Mouse (Mus musculus): ENCODE results near the gene Prss41. TPM values are rescaled to one million over a fixed set of nuclear protein-coding genes. Genes with fewer than 3 reads are reported as not detected.
"Not testable (repeated sequence)": the region's sequence is repeated elsewhere in the genome, so short reads cannot be mapped to it uniquely, and the experiment has no call there.

Prss41 gene
- polyA plus RNA-seq (2015; fragmentation: Nextera tagmentation; extraction: Ambion mirVana), result 1.1 and 1.3 TPM in 2 replicates

GRCm38 (mm10) chr17:23843812-23844273, at the start of gene Prss41, which contains the start of gene Prss32:
Gene Prss41 (minus strand): TSS chr17:23844172.
Gene Prss32 (plus strand): TSS chr17:23843855.
- 11% methylated on average over 19 of the region's 19 CpGs for WGBS
- peak within 1 kb of the TSS; percentile 8; the same call in 1 of the 2 replicates for H3K4me3 ChIP-seq
- peak within 1 kb of the TSS; percentile 42 for H3K4me2 ChIP-seq
- H3K27me3 ChIP-seq, result 0 out of 2 replicates have a peak, but pooled peaks cover 4% of the 10 kb centered on the region
- no peaks in the 10 kb centered on the region for H3K4me1 ChIP-seq
- no peak within 1 kb of the TSS for H3K27ac ChIP-seq
- H3K9ac ChIP-seq, result no peak within 1 kb of the TSS
- no peaks in the 10 kb centered on the region for H3K36me3 ChIP-seq
- peak; percentile 68 for ATAC-seq (ENCODE audit: borderline replicate concordance, extremely low read depth, low FRiP score, low TSS enrichment)
- no peaks in the 10 kb centered on the region for H3K9me3 ChIP-seq

GRCm38 (mm10) chr17:23880576-23880975, 36.6 kb upstream of the Prss41 start, which contains the start of the genes Dcpp1 and Dcpp2:
Gene Dcpp1 (plus strand): TSS chr17:23880876.
Gene Dcpp2 (plus strand): TSS chr17:23880880.
- 34% methylated on average over 4 of the region's 4 CpGs for WGBS

GRCm38 (mm10) chr17:23877166-23877565, 33.2 kb upstream of the Prss41 start:
- Histone ChIP-seq H3K4me2 (no peak overlapping the region), H3K9ac (no peak overlapping the region), H3K4me3 (no peak overlapping the region), H3K4me1 (no peaks in the 10 kb centered on the region), H3K9me3 (no peaks in the 10 kb centered on the region), H3K27me3 (no peaks in the 10 kb centered on the region), H3K27ac (no peak overlapping the region), H3K36me3 (no peaks in the 10 kb centered on the region)
- WGBS, result 73% methylated on average over 2 of the region's 2 CpGs
- no peak for ATAC-seq (ENCODE audit: borderline replicate concordance, extremely low read depth, low FRiP score, low TSS enrichment)

More at GRCm38 (mm10) chr17:23880576-23880975, 36.6 kb upstream of the Prss41 start, which contains the start of the genes Dcpp1 and Dcpp2:
- H3K4me3 ChIP-seq, H3K9me3 ChIP-seq, H3K27ac ChIP-seq, H3K4me1 ChIP-seq, H3K4me2 ChIP-seq, H3K9ac ChIP-seq, H3K36me3 ChIP-seq, H3K27me3 ChIP-seq: not testable (repeated sequence)
- 0 out of 2 replicates have a peak, but pooled peaks have one; percentile 49 for ATAC-seq (ENCODE audit: borderline replicate concordance, extremely low read depth, low FRiP score, low TSS enrichment)

- Histone ChIP-seq H3K9me3 (no peaks in the 10 kb centered on the region), H3K27ac (no peak overlapping the region), H3K4me1 (no peaks in the 10 kb centered on the region), H3K4me3 (no peak overlapping the region), H3K4me2 (no peak overlapping the region), H3K9ac (no peak overlapping the region), H3K36me3 (no peaks in the 10 kb centered on the region), H3K27me3 (no peaks in the 10 kb centered on the region)
- 48% methylated on average over 3 of the region's 3 CpGs for WGBS
- ATAC-seq (ENCODE audit: borderline replicate concordance, extremely low read depth, low FRiP score, low TSS enrichment), result no peak
Observed at GRCm38 (mm10) chr17:23876741-23877140, 32.8 kb upstream of the Prss41 start.

GRCm38 (mm10) chr17:23873884-23874856, 30.2 kb upstream of the Prss41 start:
- ATAC-seq (ENCODE audit: borderline replicate concordance, extremely low read depth, low FRiP score, low TSS enrichment), result peak; percentile 33; the same call in 1 of the 2 replicates

GRCm38 (mm10) chr17:23868513-23868912, 24.5 kb upstream of the Prss41 start:
- Histone ChIP-seq H3K9ac (no peak overlapping the region), H3K4me1 (no peaks in the 10 kb centered on the region), H3K27ac (no peak overlapping the region), H3K36me3 (no peaks in the 10 kb centered on the region), H3K4me2 (no peak overlapping the region), H3K4me3 (no peak overlapping the region), H3K27me3 (no peaks in the 10 kb centered on the region), H3K9me3 (no peaks in the 10 kb centered on the region)
- 83% methylated on average over 11 of the region's 11 CpGs for WGBS
- no peak for ATAC-seq (ENCODE audit: borderline replicate concordance, extremely low read depth, low FRiP score, low TSS enrichment)

More at GRCm38 (mm10) chr17:23873884-23874856, 30.2 kb upstream of the Prss41 start:
- no peak overlapping the region for H3K27ac ChIP-seq
- no peak overlapping the region for H3K4me2 ChIP-seq
- H3K9ac ChIP-seq, result no peak overlapping the region
- H3K4me3 ChIP-seq, result no peak overlapping the region
- no peaks in the 10 kb centered on the region for H3K9me3 ChIP-seq
- H3K36me3 ChIP-seq, result no peaks in the 10 kb centered on the region
- H3K4me1 ChIP-seq, result no peaks in the 10 kb centered on the region
- H3K27me3 ChIP-seq, result no peaks in the 10 kb centered on the region
- 32% methylated on average over 8 of the region's 8 CpGs for WGBS

- WGBS, result 82% methylated on average over 15 of the region's 15 CpGs
- no peaks in the 10 kb centered on the region for H3K4me1 ChIP-seq
- no peaks in the 10 kb centered on the region for H3K9me3 ChIP-seq
- H3K27ac ChIP-seq, result no peak within 1 kb of the TSS
- no peak within 1 kb of the TSS for H3K9ac ChIP-seq
- no peaks in the 10 kb centered on the region for H3K27me3 ChIP-seq
- H3K4me2 ChIP-seq, result no peak within 1 kb of the TSS
- H3K4me3 ChIP-seq, result no peak within 1 kb of the TSS
- no peak for ATAC-seq (ENCODE audit: borderline replicate concordance, extremely low read depth, low FRiP score, low TSS enrichment)
- H3K36me3 ChIP-seq, result no peaks in the 10 kb centered on the region
Observed at GRCm38 (mm10) chr17:23867756-23868155, 23.8 kb upstream of the Prss41 start, which contains the start of gene Prss21. Gene Prss21 (plus strand): TSS chr17:23868056.

- ATAC-seq (ENCODE audit: borderline replicate concordance, extremely low read depth, low FRiP score, low TSS enrichment), result no peak
- H3K36me3 ChIP-seq, result no peaks in the 10 kb centered on the region
- no peaks in the 10 kb centered on the region for H3K9me3 ChIP-seq
- no peak overlapping the region for H3K27ac ChIP-seq
- H3K4me3 ChIP-seq, result no peak overlapping the region
- H3K4me2 ChIP-seq, result no peak overlapping the region
- H3K27me3 ChIP-seq, result no peaks in the 10 kb centered on the region
- no peaks in the 10 kb centered on the region for H3K4me1 ChIP-seq
- no peak overlapping the region for H3K9ac ChIP-seq
- WGBS, result 81% methylated on average over 4 of the region's 4 CpGs
Observed at GRCm38 (mm10) chr17:23862926-23863325, 19.0 kb upstream of the Prss41 start.

GRCm38 (mm10) chr17:23857913-23858312, 13.9 kb upstream of the Prss41 start:
- Histone ChIP-seq H3K9me3 (no peaks in the 10 kb centered on the region), H3K27ac (no peak overlapping the region), H3K4me3 (no peak overlapping the region), H3K4me1 (no peaks in the 10 kb centered on the region), H3K36me3 (no peaks in the 10 kb centered on the region), H3K4me2 (no peak overlapping the region), H3K9ac (no peak overlapping the region), H3K27me3 (no peaks in the 10 kb centered on the region)
- no peak for ATAC-seq (ENCODE audit: borderline replicate concordance, extremely low read depth, low FRiP score, low TSS enrichment)
- WGBS, result 28% methylated on average over 2 of the region's 2 CpGs

- Histone ChIP-seq H3K9ac (no peak overlapping the region), H3K4me3 (no peak overlapping the region), H3K4me2 (no peak overlapping the region), H3K36me3 (no peaks in the 10 kb centered on the region), H3K27me3 (no peaks in the 10 kb centered on the region), H3K9me3 (no peaks in the 10 kb centered on the region), H3K27ac (no peak overlapping the region), H3K4me1 (no peaks in the 10 kb centered on the region)
- WGBS, result 80% methylated on average over 6 of the region's 6 CpGs
- ATAC-seq (ENCODE audit: borderline replicate concordance, extremely low read depth, low FRiP score, low TSS enrichment), result no peak
Observed at GRCm38 (mm10) chr17:23857193-23857592, 13.2 kb upstream of the Prss41 start.

- H3K4me2 ChIP-seq, result no peak overlapping the region
- ATAC-seq (ENCODE audit: borderline replicate concordance, extremely low read depth, low FRiP score, low TSS enrichment), result no peak
- 73% methylated on average over 10 of the region's 10 CpGs for WGBS
- no peaks in the 10 kb centered on the region for H3K27me3 ChIP-seq
- no peak overlapping the region for H3K4me3 ChIP-seq
- H3K27ac ChIP-seq, result no peak overlapping the region
- H3K36me3 ChIP-seq, result no peaks in the 10 kb centered on the region
- H3K9me3 ChIP-seq, result no peaks in the 10 kb centered on the region
- H3K9ac ChIP-seq, result no peak overlapping the region
- H3K4me1 ChIP-seq, result no peaks in the 10 kb centered on the region
Observed at GRCm38 (mm10) chr17:23854229-23854765, 10.3 kb upstream of the Prss41 start.
